Mouse (Mus musculus) liver, adult 2 months (tissue): ENCODE measurements around the gene Lrguk. TPM values are rescaled to one million over a fixed set of nuclear protein-coding genes. Genes with fewer than 3 reads are reported as not detected.

Experiments used
- DNase-seq: peaks from one replicate; pipeline ENCODE4 v3.0.0-alpha.2; 2011; ENCODE audit warnings: low read depth, low spot score; ENCODE audit errors: extremely low read depth
- H3K27ac ChIP-seq: fragments of 200-500 bp; replicated peaks from 2 replicates; pipeline ENCODE4 v1.5.1; 2012; ENCODE audit warnings: low read depth, mild to moderate bottlenecking, control low read depth, inconsistent platforms, low read length; ENCODE audit not compliant: insufficient read depth
- H3K27me3 ChIP-seq: fragments of 200-500 bp; 2 replicates; pipeline ENCODE4 v1.6.1; 2012; ENCODE audit warnings: mild to moderate bottlenecking, moderate library complexity, low read length, inconsistent platforms; ENCODE audit not compliant: control insufficient read depth, insufficient read depth
- H3K36me3 ChIP-seq: fragments of 200-500 bp; 2 replicates; pipeline ENCODE4 v1.6.1; 2012; ENCODE audit warnings: low read length, inconsistent platforms; ENCODE audit not compliant: control insufficient read depth, insufficient read depth
- H3K4me1 ChIP-seq: fragments of 200-500 bp; 2 replicates; pipeline ENCODE4 v1.6.1; 2011; ENCODE audit warnings: low read length; ENCODE audit not compliant: control insufficient read depth, insufficient read depth
- H3K4me3 ChIP-seq: fragments of 200-500 bp; 2 replicates; pipeline ENCODE4 v1.5.1; 2011; ENCODE audit warnings: low read depth, mild to moderate bottlenecking, control low read depth, low read length, moderate library complexity; ENCODE audit not compliant: insufficient read depth
- H3K79me2 ChIP-seq: fragments of 200-500 bp; 2 replicates; pipeline ENCODE4 v1.6.1; 2012; ENCODE audit warnings: inconsistent platforms, mild to moderate bottlenecking, low read length, moderate library complexity; ENCODE audit not compliant: control insufficient read depth, insufficient read depth
- H3K9ac ChIP-seq: fragments of 200-500 bp; 2 replicates; pipeline ENCODE4 v1.6.1; 2012; ENCODE audit warnings: low read depth, mild to moderate bottlenecking, control low read depth, inconsistent platforms, low read length
- CTCF ChIP-seq: fragments of 200-500 bp; IDR thresholded peaks from 2 replicates; pipeline ENCODE4 v1.5.1; 2011; ENCODE audit warnings: low read depth, low read length, control low read depth
- POLR2A ChIP-seq: fragments of 200-500 bp; IDR thresholded peaks from 2 replicates; pipeline ENCODE4 v1.6.1; 2011; ENCODE audit warnings: low read length, control low read depth; ENCODE audit not compliant: insufficient read depth; ENCODE audit errors: extremely low read depth
- WGBS: fragments of 180-500 bp; shearing (Covaris S2); methylation state at CpG from one replicate; pipeline ENCODE4 v1.1.7; 2018; 5-methylcytosine and 5-hydroxymethylcytosine counted together
- polyA plus RNA-seq: library from polyadenylated mRNA; depleted of rRNA; stranded (reverse); fragments of >200 nt; gene quantifications from 2 replicates; pipeline ENCODE4 v1.2.3, GENCODE M21; 2012
- total RNA-seq: library from RNA; depleted of rRNA; stranded (reverse); fragments of >200 nt; gene quantifications from 2 replicates; pipeline ENCODE4 v1.2.3, GENCODE M21; 2014

The Lrguk gene
- total and polyA plus RNA-seq, 2 experiments, result under 0.01 TPM; not detected in 1

GRCm38 (mm10) chr6:34034577-34035461, 5.6 kb downstream of the Lrguk start:
- Histone ChIP-seq H3K27me3 (no peaks in the 10 kb centered on the region; the same call in 1 of the 2 replicates), H3K9ac (no peak overlapping the region), H3K27ac (no peak overlapping the region), H3K79me2 (no peaks in the 10 kb centered on the region), H3K36me3 (no peaks in the 10 kb centered on the region), H3K4me3 (no peak overlapping the region), H3K4me1 (no peaks in the 10 kb centered on the region)
- TF ChIP-seq CTCF (no peak), POLR2A (no peak)
- no peak for DNase-seq
- WGBS, result 37% methylated on average over 15 of the region's 15 CpGs

GRCm38 (mm10) chr6:34040624-34041235, 11.5 kb downstream of the Lrguk start:
- 46% methylated on average over 12 of the region's 12 CpGs for WGBS
- H3K4me1 ChIP-seq, result no peaks in the 10 kb centered on the region
- no peaks in the 10 kb centered on the region for H3K36me3 ChIP-seq
- TF ChIP-seq POLR2A, result no peak
- peak; percentile 75; the same call in 1 of the 2 replicates for TF ChIP-seq CTCF
- no peak overlapping the region for H3K27ac ChIP-seq
- H3K27me3 ChIP-seq, result no peaks in the 10 kb centered on the region
- H3K9ac ChIP-seq, result no peak overlapping the region
- H3K79me2 ChIP-seq, result no peaks in the 10 kb centered on the region
- H3K4me3 ChIP-seq, result no peak overlapping the region
- peak; percentile 49 for DNase-seq

- no peaks in the 10 kb centered on the region for H3K4me1 ChIP-seq
- no peaks in the 10 kb centered on the region for H3K79me2 ChIP-seq
- no peak overlapping the region for H3K4me3 ChIP-seq
- H3K36me3 ChIP-seq, result no peaks in the 10 kb centered on the region
- no peak for TF ChIP-seq CTCF
- TF ChIP-seq POLR2A, result no peak
- H3K27me3 ChIP-seq, result no peaks in the 10 kb centered on the region
- H3K27ac ChIP-seq, result no peak overlapping the region
- H3K9ac ChIP-seq, result no peak overlapping the region
- 85% methylated on average over 11 of the region's 11 CpGs for WGBS
- no peak for DNase-seq
Measured at GRCm38 (mm10) chr6:34041589-34042280, 12.5 kb downstream of the Lrguk start.

- H3K4me1 ChIP-seq, result no peaks in the 10 kb centered on the region
Measured at GRCm38 (mm10) chr6:34044228-34044811, 15.1 kb downstream of the Lrguk start.

GRCm38 (mm10) chr6:34044846-34045540, 15.7 kb downstream of the Lrguk start:
- H3K79me2 ChIP-seq, result no peaks in the 10 kb centered on the region
- no peak overlapping the region for H3K4me3 ChIP-seq
- H3K4me1 ChIP-seq, result no peaks in the 10 kb centered on the region
- no peak for TF ChIP-seq CTCF
- TF ChIP-seq POLR2A, result no peak
- 87% methylated on average over 9 of the region's 9 CpGs for WGBS
- H3K27ac ChIP-seq, result no peak overlapping the region
- no peak overlapping the region for H3K9ac ChIP-seq
- no peaks in the 10 kb centered on the region for H3K36me3 ChIP-seq
- no peak for DNase-seq
- no peaks in the 10 kb centered on the region for H3K27me3 ChIP-seq

More at GRCm38 (mm10) chr6:34044228-34044811, 15.1 kb downstream of the Lrguk start:
- 83% methylated on average over 12 of the region's 12 CpGs for WGBS
- TF ChIP-seq CTCF (no peak), POLR2A (no peak)
- Histone ChIP-seq H3K4me3 (no peak overlapping the region), H3K79me2 (no peaks in the 10 kb centered on the region), H3K27ac (no peak overlapping the region), H3K36me3 (no peaks in the 10 kb centered on the region), H3K9ac (no peak overlapping the region), H3K27me3 (no peaks in the 10 kb centered on the region)
- DNase-seq, result no peak
